Mouse (Mus musculus): ENCODE results near the gene Swap70. TPM values are rescaled to one million over a fixed set of nuclear protein-coding genes. Genes with fewer than 3 reads are reported as not detected.

Gene Swap70
- total RNA-seq, 2 experiments from 2014 or later, result 18.6 to 38.6 TPM

Other genes with a start within 250 kb of the Swap70 start
- gene Tmem41b, start 234.8 kb upstream of the Swap70 start, total RNA-seq (2014; fragmentation: Nextera tagmentation), result 42.8 and 47.7 TPM in 2 replicates
- 42.9 and 59.7 TPM in 2 replicates for gene Tmem41b, start 234.8 kb upstream of the Swap70 start, total RNA-seq (2017)
- 96.2 and 126 TPM in 2 replicates for gene Ipo7, start 203.4 kb upstream of the Swap70 start, total RNA-seq (2014; fragmentation: Nextera tagmentation)
- gene Ipo7, start 203.4 kb upstream of the Swap70 start, total RNA-seq (2017), result 252 and 297 TPM in 2 replicates
- gene Zfp143, start 160.5 kb upstream of the Swap70 start, total RNA-seq (2014; fragmentation: Nextera tagmentation), result 18.8 and 25.7 TPM in 2 replicates
- 30.1 and 47.0 TPM in 2 replicates for gene Zfp143, start 160.5 kb upstream of the Swap70 start, total RNA-seq (2017)
- gene Wee1, start 99.7 kb upstream of the Swap70 start, total RNA-seq (2014; fragmentation: Nextera tagmentation), result 42.8 and 48.8 TPM in 2 replicates
- gene Wee1, start 99.7 kb upstream of the Swap70 start, total RNA-seq (2017), result 27.0 and 27.8 TPM in 2 replicates

Data from megakaryocyte-erythroid progenitor cell, adult 5-6 weeks (primary cell).